23 mouse cellular contexts compared by ENCODE assay signal in the genomic region with DNA sequence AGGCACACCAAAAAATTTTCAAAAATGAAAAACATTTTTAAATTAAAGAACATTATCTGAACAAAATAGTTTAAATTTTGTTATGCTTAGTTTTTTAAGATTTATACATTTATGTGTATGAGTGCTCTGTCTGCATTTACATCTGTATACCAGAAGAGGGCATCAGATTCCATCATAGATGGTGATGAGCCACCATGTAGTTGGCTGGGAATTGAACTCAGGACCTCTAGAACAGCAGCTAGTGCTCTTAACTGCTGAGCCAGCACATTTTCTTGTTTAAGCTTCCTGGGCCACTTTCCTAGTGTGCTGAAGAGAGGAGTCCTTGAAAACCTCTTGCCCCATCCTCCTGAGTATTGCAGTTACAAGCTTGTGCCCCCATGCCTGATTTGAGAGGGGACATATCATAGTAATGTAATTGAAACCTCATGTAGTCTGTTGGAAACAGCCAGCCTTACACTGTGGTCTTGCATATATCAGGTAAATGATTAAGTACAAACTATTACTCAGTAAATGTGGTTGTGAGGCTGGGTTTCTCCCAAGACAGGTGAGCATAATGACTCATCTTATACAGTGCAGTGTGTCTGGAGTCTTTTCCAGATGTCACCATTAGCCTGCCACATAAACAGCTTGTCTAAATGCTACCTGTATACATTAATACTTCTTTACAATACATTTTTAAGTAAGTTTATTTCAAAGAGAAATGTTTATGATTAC. TPM values are rescaled to one million over a fixed set of nuclear protein-coding genes. Genes with fewer than 3 reads are reported as not detected.
DNase-seq lines count a peak whose midpoint lies in the region; ATAC-seq and TF ChIP-seq lines count a peak whose summit lies in the region.
"Had no signal": no experiment of that assay in that cellular context is flagged by ENCODE, and none has a peak within 500 bp of the region (broad histone marks: within the 10 kb centered on the region; RNA-seq: fewer than 3 reads in every experiment).

No protein-coding gene starts in this region.

- H3K27me3 ChIP-seq in kidney, embryonic 16.5 days (ENCODE audit: insufficient read depth, low read length), result no peaks in the 10 kb centered on the region
- H3K27me3 ChIP-seq in kidney, embryonic 14.5 days (ENCODE audit: control insufficient read depth, insufficient read depth, low read length), result no peaks in the 10 kb centered on the region
- no peaks in the 10 kb centered on the region for H3K27me3 ChIP-seq in midbrain, postnatal 0 days (ENCODE audit: insufficient read depth, low read length)
- no peaks in the 10 kb centered on the region for H3K27me3 ChIP-seq in midbrain, embryonic 15.5 days (replicated peaks)
- H3K27me3 ChIP-seq in Patski, result no peaks in the 10 kb centered on the region
- H3K27me3 ChIP-seq in small intestine, adult 2 months (ENCODE audit: control insufficient read depth, insufficient read depth, low read length), result no peaks in the 10 kb centered on the region
- no peaks in the 10 kb centered on the region for H3K27me3 ChIP-seq in midbrain, embryonic 13.5 days
- H3K27me3 ChIP-seq: embryonic facial prominence, embryonic 12.5 days; forebrain, embryonic 15.5 days; heart, embryonic 12.5 days; hindbrain, embryonic 13.5 days; limb, embryonic 13.5 days had no signal

- TF ChIP-seq CTCF in midbrain, postnatal 0 days (IDR thresholded peaks at IDR 0.05), result 0 out of 2 replicates have a peak, but pooled peaks have one; percentile 7
- TF ChIP-seq CTCF in Patski (IDR thresholded peaks at IDR 0.05), result peak; percentile 44
- TF ChIP-seq CTCF in small intestine, adult 2 months (IDR thresholded peaks at IDR 0.05; ENCODE audit: extremely low read depth, insufficient read length, insufficient replicate concordance, low read depth, low read length), result no peak

- no peak for TF ChIP-seq POLR2A in small intestine, adult 2 months (IDR thresholded peaks at IDR 0.05; ENCODE audit: low read depth, low read length)

- POLR2A ChIA-PET in Patski (lab: Charles Lee), result interaction anchor here (0.6 kb wide), 1 partner anchor 19 kb away, joined by 3 read pairs; no protein-coding TSS in a partner anchor

- H3K36me3 ChIP-seq in kidney, embryonic 16.5 days (ENCODE audit: insufficient read depth, low read length), result no peaks in the 10 kb centered on the region
- H3K36me3 ChIP-seq in kidney, embryonic 14.5 days (ENCODE audit: control insufficient read depth, insufficient read depth, low read length), result 0 out of 2 replicates have a peak, but pooled peaks cover 3% of the 10 kb centered on the region
- no peaks in the 10 kb centered on the region for H3K36me3 ChIP-seq in midbrain, postnatal 0 days (ENCODE audit: insufficient read depth, low read length)
- H3K36me3 ChIP-seq in midbrain, embryonic 15.5 days (replicated peaks), result no peaks in the 10 kb centered on the region
- peaks cover 8% of the 10 kb centered on the region for H3K36me3 ChIP-seq in small intestine, adult 2 months (ENCODE audit: control insufficient read depth, insufficient read depth, low read length)
- no peaks in the 10 kb centered on the region for H3K36me3 ChIP-seq in midbrain, embryonic 13.5 days
- H3K36me3 ChIP-seq: embryonic facial prominence, embryonic 12.5 days; forebrain, embryonic 15.5 days; heart, embryonic 12.5 days; hindbrain, embryonic 13.5 days; limb, embryonic 13.5 days had no signal

- no peaks in the 10 kb centered on the region for H3K9me3 ChIP-seq in kidney, embryonic 16.5 days (ENCODE audit: low read length)
- no peaks in the 10 kb centered on the region for H3K9me3 ChIP-seq in kidney, embryonic 14.5 days (ENCODE audit: control insufficient read depth, low read length)
- no peaks in the 10 kb centered on the region for H3K9me3 ChIP-seq in midbrain, postnatal 0 days (ENCODE audit: low read length)
- no peaks in the 10 kb centered on the region for H3K9me3 ChIP-seq in midbrain, embryonic 15.5 days
- no peaks in the 10 kb centered on the region for H3K9me3 ChIP-seq in midbrain, embryonic 13.5 days
- H3K9me3 ChIP-seq: embryonic facial prominence, embryonic 12.5 days; forebrain, embryonic 15.5 days; heart, embryonic 12.5 days; hindbrain, embryonic 13.5 days; limb, embryonic 13.5 days had no signal

- in situ Hi-C loops in Patski (cut with MboI; ENCODE audit: low pct_unique_long_range_greater_than_20kb), result no loop called here

- H3K4me2 ChIP-seq in kidney, embryonic 16.5 days (replicated peaks; ENCODE audit: low read depth, low read length), result no peak overlapping the region
- H3K4me2 ChIP-seq in kidney, embryonic 14.5 days (replicated peaks; ENCODE audit: low read depth, low read length), result no peak overlapping the region
- no peak overlapping the region for H3K4me2 ChIP-seq in midbrain, postnatal 0 days (ENCODE audit: low read depth, low read length, poor library complexity, severe bottlenecking)
- no peak overlapping the region for H3K4me2 ChIP-seq in midbrain, embryonic 15.5 days
- no peak overlapping the region for H3K4me2 ChIP-seq in midbrain, embryonic 13.5 days (replicated peaks)
- H3K4me2 ChIP-seq: embryonic facial prominence, embryonic 12.5 days; forebrain, embryonic 15.5 days; heart, embryonic 12.5 days; hindbrain, embryonic 13.5 days; limb, embryonic 13.5 days had no signal

- CTCF ChIA-PET in Patski (lab: Charles Lee), result no interaction called here

- no peaks in the 10 kb centered on the region for H3K4me1 ChIP-seq in kidney, embryonic 16.5 days (ENCODE audit: insufficient read depth, low read length)
- H3K4me1 ChIP-seq in kidney, embryonic 14.5 days (ENCODE audit: control insufficient read depth, insufficient read depth, low read length), result no peaks in the 10 kb centered on the region
- H3K4me1 ChIP-seq in midbrain, postnatal 0 days (ENCODE audit: insufficient read depth, low read length), result no peaks in the 10 kb centered on the region
- no peaks in the 10 kb centered on the region for H3K4me1 ChIP-seq in midbrain, embryonic 15.5 days
- H3K4me1 ChIP-seq in small intestine, adult 2 months (ENCODE audit: control insufficient read depth, insufficient read depth, insufficient read length, low read length), result peaks cover 6% of the 10 kb centered on the region
- H3K4me1 ChIP-seq in midbrain, embryonic 13.5 days (replicated peaks), result no peaks in the 10 kb centered on the region
- H3K4me1 ChIP-seq: embryonic facial prominence, embryonic 12.5 days; forebrain, embryonic 15.5 days; heart, embryonic 12.5 days; hindbrain, embryonic 13.5 days; limb, embryonic 13.5 days had no signal

- no peak overlapping the region for H3K27ac ChIP-seq in kidney, embryonic 16.5 days (ENCODE audit: low read length)
- no peak overlapping the region for H3K27ac ChIP-seq in kidney, embryonic 14.5 days (ENCODE audit: low read depth, low read length)
- H3K27ac ChIP-seq in midbrain, postnatal 0 days (ENCODE audit: low read depth, low read length), result no peak overlapping the region
- H3K27ac ChIP-seq in midbrain, embryonic 15.5 days, result no peak overlapping the region
- peak overlapping the region; percentile 48 for H3K27ac ChIP-seq in small intestine, adult 2 months (ENCODE audit: insufficient read depth, low read depth, low read length)
- no peak overlapping the region for H3K27ac ChIP-seq in midbrain, embryonic 13.5 days
- H3K27ac ChIP-seq: embryonic facial prominence, embryonic 12.5 days; forebrain, embryonic 15.5 days; hindbrain, embryonic 13.5 days; limb, embryonic 13.5 days had no signal

- no peak for DNase-seq in midbrain, postnatal 0 days (ENCODE audit: low spot score)
- no peak for DNase-seq in Patski (ENCODE audit: low read depth, low spot score)
- no peak for DNase-seq in spleen, postnatal 14 days (ENCODE audit: low spot score in 2 of 2)
- DNase-seq: adrenal gland, postnatal 10 days; cerebellum, adult 9-11 months; heart, postnatal 14 days; kidney, adult 11 months; kidney, postnatal 4 days; lung, postnatal 14 days; retina, postnatal 1 day; thymus, postnatal 14 days had no signal

- no peak overlapping the region for H3K9ac ChIP-seq in kidney, embryonic 16.5 days (replicated peaks; ENCODE audit: low read length)
- no peak overlapping the region for H3K9ac ChIP-seq in kidney, embryonic 14.5 days (ENCODE audit: low read depth, low read length)
- H3K9ac ChIP-seq in midbrain, postnatal 0 days (replicated peaks; ENCODE audit: low read length, poor library complexity, severe bottlenecking), result no peak overlapping the region
- no peak overlapping the region for H3K9ac ChIP-seq in midbrain, embryonic 15.5 days
- no peak overlapping the region for H3K9ac ChIP-seq in midbrain, embryonic 13.5 days (replicated peaks)
- H3K9ac ChIP-seq: embryonic facial prominence, embryonic 12.5 days; forebrain, embryonic 15.5 days; heart, embryonic 12.5 days; hindbrain, embryonic 13.5 days; limb, embryonic 13.5 days had no signal

- no peak overlapping the region for H3K4me3 ChIP-seq in kidney, embryonic 16.5 days (ENCODE audit: low read length)
- no peak overlapping the region for H3K4me3 ChIP-seq in kidney, embryonic 14.5 days (ENCODE audit: low read length)
- H3K4me3 ChIP-seq in midbrain, postnatal 0 days (ENCODE audit: low read depth, low read length), result no peak overlapping the region
- H3K4me3 ChIP-seq in midbrain, embryonic 15.5 days, result no peak overlapping the region
- no peak overlapping the region for H3K4me3 ChIP-seq in small intestine, adult 2 months (ENCODE audit: low read depth, low read length)
- no peak overlapping the region for H3K4me3 ChIP-seq in midbrain, embryonic 13.5 days (replicated peaks)
- H3K4me3 ChIP-seq: embryonic facial prominence, embryonic 12.5 days; forebrain, embryonic 15.5 days; heart, embryonic 12.5 days; hindbrain, embryonic 13.5 days; limb, embryonic 13.5 days had no signal

- ATAC-seq in kidney, embryonic 16.5 days (ENCODE audit: low FRiP score, low TSS enrichment), result peak; percentile 67
- no peak for ATAC-seq in kidney, embryonic 14.5 days (ENCODE audit: low FRiP score, low TSS enrichment)
- ATAC-seq in midbrain, postnatal 0 days (ENCODE audit: low FRiP score), result no peak
- ATAC-seq in midbrain, embryonic 15.5 days (replicated peaks), result no peak
- no peak for ATAC-seq in Patski
- no peak for ATAC-seq in midbrain, embryonic 13.5 days
- ATAC-seq: forebrain, embryonic 15.5 days had no signal

RNA-seq across cellular contexts. Expression of gene Cox15, which starts 8.9 kb away (rescaled TPM):
- 12.0 and 15.6 TPM in 2 replicates for polyA plus RNA-seq in kidney, embryonic 16.5 days (2015; fragmentation: Nextera tagmentation; extraction: Ambion mirVana)
- polyA plus RNA-seq in kidney, embryonic 14.5 days (2014; fragmentation: Nextera tagmentation; extraction: Ambion mirVana), result 5.7 and 10.5 TPM in 2 replicates
- total RNA-seq in midbrain, postnatal 0 days (2014; rRNA removed), result 22.3 and 32.7 TPM in 2 replicates
- polyA plus RNA-seq in midbrain, postnatal 0 days (2015; fragmentation: Nextera tagmentation; extraction: Ambion mirVana), result 9.4 and 10.6 TPM in 2 replicates
- polyA plus RNA-seq in midbrain, embryonic 15.5 days (2015; fragmentation: Nextera tagmentation; extraction: Ambion mirVana), result 12.8 and 14.2 TPM in 2 replicates
- polyA plus RNA-seq in Patski (2021), result 32.7 TPM
- 6.5 and 9.8 TPM in 2 replicates for polyA plus RNA-seq in small intestine, adult 2 months (2012; rRNA removed)
- 12.0 and 12.7 TPM in 2 replicates for polyA plus RNA-seq in midbrain, embryonic 13.5 days (2015; fragmentation: Nextera tagmentation; extraction: Ambion mirVana)

RNA-seq across cellular contexts. Expression of gene Cutc, which starts 8.9 kb away (rescaled TPM):
- 15.3 and 18.5 TPM in 2 replicates for polyA plus RNA-seq in kidney, embryonic 16.5 days (2015; fragmentation: Nextera tagmentation; extraction: Ambion mirVana)
- 15.3 and 18.0 TPM in 2 replicates for polyA plus RNA-seq in kidney, embryonic 14.5 days (2014; fragmentation: Nextera tagmentation; extraction: Ambion mirVana)
- 2.7 and 5.2 TPM in 2 replicates for total RNA-seq in midbrain, postnatal 0 days (2014; rRNA removed)
- polyA plus RNA-seq in midbrain, postnatal 0 days (2015; fragmentation: Nextera tagmentation; extraction: Ambion mirVana), result 7.8 and 8.0 TPM in 2 replicates
- polyA plus RNA-seq in midbrain, embryonic 15.5 days (2015; fragmentation: Nextera tagmentation; extraction: Ambion mirVana), result 6.9 and 7.4 TPM in 2 replicates
- 7.1 TPM for polyA plus RNA-seq in Patski (2021)
- 1.3 and 4.1 TPM in 2 replicates for polyA plus RNA-seq in small intestine, adult 2 months (2012; rRNA removed)
- 8.4 and 9.8 TPM in 2 replicates for polyA plus RNA-seq in midbrain, embryonic 13.5 days (2015; fragmentation: Nextera tagmentation; extraction: Ambion mirVana)

RNA-seq across cellular contexts. Expression of gene Abcc2, which starts 20.3 kb away (rescaled TPM):
- polyA plus RNA-seq in kidney, embryonic 16.5 days (2015; fragmentation: Nextera tagmentation; extraction: Ambion mirVana), result 4.9 and 5.7 TPM in 2 replicates
- 0.94 and 1.7 TPM in 2 replicates for polyA plus RNA-seq in kidney, embryonic 14.5 days (2014; fragmentation: Nextera tagmentation; extraction: Ambion mirVana)
- 0.09 and 0.22 TPM in 2 replicates for total RNA-seq in midbrain, postnatal 0 days (2014; rRNA removed)
- 0.07 and 0.11 TPM in 2 replicates for polyA plus RNA-seq in midbrain, postnatal 0 days (2015; fragmentation: Nextera tagmentation; extraction: Ambion mirVana)
- polyA plus RNA-seq in midbrain, embryonic 15.5 days (2015; fragmentation: Nextera tagmentation; extraction: Ambion mirVana), result 0.04 and 0.06 TPM in 2 replicates
- polyA plus RNA-seq in Patski (2021), result not detected
- 25.3 and 49.5 TPM in 2 replicates for polyA plus RNA-seq in small intestine, adult 2 months (2012; rRNA removed)
- 0.03 TPM in 2 replicates for polyA plus RNA-seq in midbrain, embryonic 13.5 days (2015; fragmentation: Nextera tagmentation; extraction: Ambion mirVana)
- total RNA-seq: heart, postnatal 14 days; megakaryocyte-erythroid progenitor cell, adult 5-6 weeks had no signal
- polyA plus RNA-seq: C2C12; forebrain, embryonic 15.5 days had no signal
